Mouse (Mus musculus) frontal cortex, postnatal 10 days (tissue): ENCODE measurements around the gene Tgoln1.

Experiments
- DNase-seq, 2 experiments: peaks; one replicate each; pipeline ENCODE4 v3.0.0; 2022; ENCODE audit warnings: low spot score in 2 of 2, mixed read lengths in 1 of 2

Tgoln1 gene

GRCm38 (mm10) chr6:72597083-72597874, 19.5 kb downstream of the Tgoln1 start:
- no peak for DNase-seq

GRCm38 (mm10) chr6:72593914-72594313, 22.9 kb downstream of the Tgoln1 start:
- DNase-seq = no peak

GRCm38 (mm10) chr6:72593011-72593803, 23.6 kb downstream of the Tgoln1 start:
- DNase-seq = peak in 1 of 2 experiments; percentile 43

GRCm38 (mm10) chr6:72590111-72590510, 26.7 kb downstream of the Tgoln1 start:
- DNase-seq = no peak

GRCm38 (mm10) chr6:72588307-72588706, 28.5 kb downstream of the Tgoln1 start:
- DNase-seq = no peak

- DNase-seq = no peak
Measured at GRCm38 (mm10) chr6:72586701-72587100, 30.1 kb downstream of the Tgoln1 start.

- DNase-seq = no peak
Measured at GRCm38 (mm10) chr6:72584154-72584553, 32.6 kb downstream of the Tgoln1 start.

- no peak for DNase-seq
Measured at GRCm38 (mm10) chr6:72583211-72583839, 33.5 kb downstream of the Tgoln1 start.

- no peak for DNase-seq
Measured at GRCm38 (mm10) chr6:72581625-72582382, 35.0 kb downstream of the Tgoln1 start.

GRCm38 (mm10) chr6:72576041-72576440, 40.8 kb downstream of the Tgoln1 start:
- no peak for DNase-seq

GRCm38 (mm10) chr6:72571826-72572225, 45.0 kb downstream of the Tgoln1 start:
- DNase-seq = no peak

GRCm38 (mm10) chr6:72570644-72571397, 46.0 kb downstream of the Tgoln1 start:
- DNase-seq = no peak

- DNase-seq = no peak
Measured at GRCm38 (mm10) chr6:72568736-72569135, 48.1 kb downstream of the Tgoln1 start.

- no peak for DNase-seq
Measured at GRCm38 (mm10) chr6:72567508-72567907, 49.3 kb downstream of the Tgoln1 start.

GRCm38 (mm10) chr6:72566044-72566443, 50.8 kb downstream of the Tgoln1 start:
- DNase-seq = peak; percentile 68 to 87

GRCm38 (mm10) chr6:72565506-72565905, 51.3 kb downstream of the Tgoln1 start:
- DNase-seq = no peak

- no peak for DNase-seq
Measured at GRCm38 (mm10) chr6:72562894-72563293, 53.9 kb downstream of the Tgoln1 start.

GRCm38 (mm10) chr6:72562486-72562885, 54.3 kb downstream of the Tgoln1 start:
- no peak for DNase-seq

GRCm38 (mm10) chr6:72560801-72561200, 56.0 kb downstream of the Tgoln1 start:
- DNase-seq = no peak
